Mouse (Mus musculus) thymus, adult 2 months (tissue): ENCODE measurements around the gene Oser1.

Experiments used
- CTCF ChIP-seq: fragments of 200-500 bp; IDR thresholded peaks from 2 replicates; pipeline ENCODE4 v1.5.1; 2012; ENCODE audit warnings: mild to moderate bottlenecking, control low read depth, low read length, moderate library complexity, borderline replicate concordance; ENCODE audit not compliant: control insufficient read depth, poor library complexity, insufficient read depth; ENCODE audit errors: extremely low read depth
- POLR2A ChIP-seq: fragments of 200-500 bp; IDR thresholded peaks from 2 replicates; pipeline ENCODE4 v1.6.1; 2012; ENCODE audit warnings: mild to moderate bottlenecking, low read length, control low read depth, moderate library complexity; ENCODE audit not compliant: control insufficient read depth, poor library complexity, insufficient read depth; ENCODE audit errors: extremely low read depth

DNA sequence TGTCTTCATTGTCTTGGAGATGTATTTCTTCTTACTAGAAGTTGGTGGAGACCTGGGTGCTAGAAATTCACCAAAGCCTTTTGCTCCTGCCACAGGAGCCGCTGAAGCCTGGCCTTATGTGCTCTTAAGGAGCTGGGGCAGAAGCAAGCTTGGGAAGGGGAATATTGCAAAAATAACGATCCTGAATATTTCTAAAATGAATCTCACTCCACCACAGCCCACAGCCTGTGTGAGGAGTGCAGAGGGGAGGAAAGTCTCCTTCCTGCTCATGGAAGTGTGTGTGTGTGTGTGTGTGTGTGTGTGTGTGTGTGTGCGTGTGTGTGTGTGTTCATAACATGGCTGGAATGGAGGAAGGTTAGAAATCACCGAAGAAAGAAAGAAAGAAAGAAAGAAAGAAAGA is 25.7 kb downstream of the Oser1 start:
- no peak for TF ChIP-seq CTCF
- TF ChIP-seq POLR2A = no peak
